Mouse (Mus musculus) embryonic fibroblast, embryonic 13.5 days (primary cell): ENCODE measurements around the gene Sox18. TPM values are rescaled to one million over a fixed set of nuclear protein-coding genes. Genes with fewer than 3 reads are reported as not detected.

Experiments
- H3K27ac ChIP-seq: 2 replicates; pipeline ENCODE4 v1.5.1; 2012; ENCODE audit warnings: low read length, control low read depth, inconsistent platforms; ENCODE audit not compliant: insufficient read depth
- H3K4me1 ChIP-seq: 2 replicates; pipeline ENCODE4 v1.6.1; 2011; ENCODE audit warnings: low read length; ENCODE audit not compliant: control insufficient read depth, insufficient read depth
- H3K4me3 ChIP-seq: 2 replicates; pipeline ENCODE4 v1.5.1; 2011; ENCODE audit warnings: mild to moderate bottlenecking, control low read depth, low read length; ENCODE audit not compliant: insufficient read depth
- CTCF ChIP-seq: IDR thresholded peaks from 2 replicates; pipeline ENCODE4 v1.5.1; 2011; ENCODE audit warnings: mild to moderate bottlenecking, control low read depth, low read length, moderate library complexity, borderline replicate concordance; ENCODE audit not compliant: insufficient read depth
- POLR2A ChIP-seq: IDR thresholded peaks from 2 replicates; pipeline ENCODE4 v1.6.1; 2011; ENCODE audit warnings: low read depth, mild to moderate bottlenecking, control low read depth, low read length, moderate library complexity
- polyA plus RNA-seq: library from polyadenylated mRNA; stranded (reverse); fragments of >200 nt; gene quantifications from 2 replicates; pipeline ENCODE4 v1.2.4, GENCODE M21; 2011; ENCODE audit warnings: low read depth; ENCODE audit not compliant: missing spikeins, insufficient read length

Gene Sox18
- not detected in 2 replicates for polyA plus RNA-seq

GRCm38 (mm10) chr2:181671326-181671725 is at the start of gene Sox18:
TSS of gene Sox18 (minus strand) at chr2:181671640.
- TF ChIP-seq POLR2A: no peak
- no peak for TF ChIP-seq CTCF
- H3K4me1 ChIP-seq: no peaks in the 10 kb centered on the region
- no peak within 1 kb of the TSS for H3K27ac ChIP-seq
- peak within 1 kb of the TSS; percentile 31 for H3K4me3 ChIP-seq

GRCm38 (mm10) chr2:181721200-181721599 is 49.8 kb upstream of the Sox18 start:
- Histone ChIP-seq H3K4me1 (no peaks in the 10 kb centered on the region), H3K4me3 (no peak overlapping the region), H3K27ac (no peak overlapping the region)
- no peak for TF ChIP-seq CTCF
- TF ChIP-seq POLR2A: no peak

- Histone ChIP-seq H3K27ac (no peak overlapping the region), H3K4me3 (no peak overlapping the region), H3K4me1 (no peaks in the 10 kb centered on the region)
- TF ChIP-seq CTCF: no peak
- TF ChIP-seq POLR2A: no peak
Observed at GRCm38 (mm10) chr2:181720061-181720460, 48.6 kb upstream of the Sox18 start.

- Histone ChIP-seq H3K27ac (no peak overlapping the region), H3K4me1 (no peaks in the 10 kb centered on the region), H3K4me3 (no peak overlapping the region)
- TF ChIP-seq POLR2A (no peak), CTCF (no peak)
Observed at GRCm38 (mm10) chr2:181716991-181717390, 45.6 kb upstream of the Sox18 start.

- H3K27ac ChIP-seq: no peak overlapping the region
- H3K4me1 ChIP-seq: no peaks in the 10 kb centered on the region
- no peak overlapping the region for H3K4me3 ChIP-seq
- no peak for TF ChIP-seq POLR2A
- no peak for TF ChIP-seq CTCF
Observed at GRCm38 (mm10) chr2:181715382-181715781, 43.9 kb upstream of the Sox18 start.

- Histone ChIP-seq H3K27ac (no peak within 1 kb of the TSS), H3K4me1 (no peaks in the 10 kb centered on the region), H3K4me3 (no peak within 1 kb of the TSS)
- TF ChIP-seq POLR2A (no peak), CTCF (no peak)
Observed at GRCm38 (mm10) chr2:181714903-181715326, 43.5 kb upstream of the Sox18 start, which contains the start of gene Oprl1. TSS of gene Oprl1 (plus strand) at chr2:181715016.

GRCm38 (mm10) chr2:181713749-181714148 is 42.3 kb upstream of the Sox18 start:
- H3K4me3 ChIP-seq: no peak overlapping the region
- no peak for TF ChIP-seq POLR2A
- TF ChIP-seq CTCF: no peak
- H3K27ac ChIP-seq: no peak overlapping the region
- no peaks in the 10 kb centered on the region for H3K4me1 ChIP-seq

GRCm38 (mm10) chr2:181706668-181707067 is 35.2 kb upstream of the Sox18 start:
- H3K4me3 ChIP-seq: no peak overlapping the region
- H3K4me1 ChIP-seq: no peaks in the 10 kb centered on the region
- TF ChIP-seq POLR2A (no peak), CTCF (no peak)
- no peak overlapping the region for H3K27ac ChIP-seq

GRCm38 (mm10) chr2:181698241-181698640 is 26.8 kb upstream of the Sox18 start, which contains the start of gene Lkaaear1:
TSS of gene Lkaaear1 (minus strand) at chr2:181698442.
- no peaks in the 10 kb centered on the region for H3K4me1 ChIP-seq
- H3K4me3 ChIP-seq: no peak within 1 kb of the TSS
- TF ChIP-seq POLR2A (no peak), CTCF (no peak)
- no peak within 1 kb of the TSS for H3K27ac ChIP-seq

GRCm38 (mm10) chr2:181696801-181697420 is 25.5 kb upstream of the Sox18 start:
- no peak overlapping the region for H3K4me3 ChIP-seq
- no peak overlapping the region for H3K27ac ChIP-seq
- no peaks in the 10 kb centered on the region for H3K4me1 ChIP-seq
- TF ChIP-seq CTCF (no peak), POLR2A (no peak)
